Mouse (Mus musculus): ENCODE measurements around the gene Ppm1b. TPM values are rescaled to one million over a fixed set of nuclear protein-coding genes. Genes with fewer than 3 reads are reported as not detected.

Ppm1b gene
- total RNA-seq, 2 experiments from 2014 or later, result 146 to 152 TPM

DNA sequence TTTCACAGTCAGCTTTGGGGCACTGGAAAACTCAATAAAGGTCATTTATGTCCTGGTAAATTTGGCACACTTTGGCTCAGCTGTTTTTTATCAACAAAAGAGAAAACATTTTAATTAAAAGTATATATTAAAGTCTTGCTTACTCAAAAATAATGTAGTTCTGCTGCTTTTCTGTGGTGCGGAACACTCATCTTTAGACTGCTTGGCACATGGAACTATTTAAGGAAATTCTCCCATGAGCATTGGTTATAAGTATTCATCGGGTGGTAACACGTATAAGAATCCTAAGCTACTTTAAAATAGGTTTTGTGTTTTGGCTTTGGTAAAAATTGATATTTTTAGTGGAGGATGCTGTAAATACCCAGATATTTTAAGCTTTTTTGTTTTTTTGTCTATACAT, 58.1 kb downstream of the Ppm1b start:
- intact Hi-C loops (cut with DNase I), result no loop called here

GRCm38 (mm10) chr17:85018344-85018743, 61.8 kb downstream of the Ppm1b start:
- intact Hi-C loops (cut with DNase I), result no loop called here

More for the DNA sequence above, 58.1 kb downstream of the Ppm1b start:
- DNase-seq (ENCODE audit: low spot score in 2 of 2), result no peak

GRCm38 (mm10) chr17:85018794-85019193, 62.3 kb downstream of the Ppm1b start:
- intact Hi-C loops (cut with DNase I), result no loop called here

More at GRCm38 (mm10) chr17:85018344-85018743, 61.8 kb downstream of the Ppm1b start:
- no peak for DNase-seq (ENCODE audit: low spot score in 2 of 2)

GRCm38 (mm10) chr17:85020343-85020742, 63.8 kb downstream of the Ppm1b start:
- intact Hi-C loops (cut with DNase I), result no loop called here
- no peak for DNase-seq (ENCODE audit: low spot score in 2 of 2)

More at GRCm38 (mm10) chr17:85018794-85019193, 62.3 kb downstream of the Ppm1b start:
- no peak for DNase-seq (ENCODE audit: low spot score in 2 of 2)

DNA sequence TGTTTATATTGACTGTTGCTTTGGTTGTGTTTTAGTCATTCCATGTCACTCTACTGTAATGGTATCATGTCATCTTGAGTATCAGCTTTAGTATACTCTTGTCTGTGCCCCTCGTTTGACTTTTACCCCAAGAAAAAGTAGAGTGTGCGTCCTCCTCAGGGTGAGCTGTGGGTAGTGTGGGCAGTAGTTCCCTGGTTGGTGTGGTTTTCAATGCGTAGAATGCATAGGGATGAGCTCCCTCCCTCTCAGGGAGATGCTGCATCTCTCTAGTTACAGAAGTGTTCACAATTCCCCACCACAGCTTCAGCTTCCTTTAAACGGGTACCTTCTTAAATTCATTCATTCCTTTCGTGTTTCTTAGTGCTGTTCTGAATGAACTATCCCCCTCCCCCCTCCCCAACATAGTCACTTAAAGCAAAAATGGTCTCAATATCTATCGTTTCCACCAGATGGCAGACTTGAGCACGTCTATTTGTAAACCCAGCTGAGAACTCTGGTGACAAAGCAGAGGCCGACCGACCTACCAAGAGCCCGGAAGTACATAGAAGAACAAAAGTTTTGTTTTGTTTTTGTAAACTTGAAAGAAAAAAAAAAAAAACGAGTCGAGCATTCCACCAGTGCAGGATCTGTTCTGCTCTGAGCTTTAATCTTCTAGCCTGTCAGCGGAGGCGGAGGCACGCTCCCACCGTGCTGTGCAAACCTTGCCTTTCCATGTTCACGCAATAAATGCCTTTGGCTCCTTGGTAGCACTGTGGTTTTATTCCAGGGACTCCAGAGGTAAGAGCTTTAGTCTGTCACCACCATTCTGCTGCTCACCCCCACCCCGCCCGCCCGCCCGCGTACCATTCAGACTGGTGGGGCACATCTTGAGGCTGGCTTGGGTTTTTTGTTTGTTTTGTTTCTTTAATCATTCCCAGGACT, 67.0 kb downstream of the Ppm1b start:
- DNase-seq (ENCODE audit: low spot score in 2 of 2), result no peak
- intact Hi-C loops (cut with DNase I), result no loop called here

- DNase-seq (ENCODE audit: low spot score in 2 of 2), result no peak
- intact Hi-C loops (cut with DNase I), result no loop called here
Measured at GRCm38 (mm10) chr17:85024237-85024636, 67.7 kb downstream of the Ppm1b start.

DNA sequence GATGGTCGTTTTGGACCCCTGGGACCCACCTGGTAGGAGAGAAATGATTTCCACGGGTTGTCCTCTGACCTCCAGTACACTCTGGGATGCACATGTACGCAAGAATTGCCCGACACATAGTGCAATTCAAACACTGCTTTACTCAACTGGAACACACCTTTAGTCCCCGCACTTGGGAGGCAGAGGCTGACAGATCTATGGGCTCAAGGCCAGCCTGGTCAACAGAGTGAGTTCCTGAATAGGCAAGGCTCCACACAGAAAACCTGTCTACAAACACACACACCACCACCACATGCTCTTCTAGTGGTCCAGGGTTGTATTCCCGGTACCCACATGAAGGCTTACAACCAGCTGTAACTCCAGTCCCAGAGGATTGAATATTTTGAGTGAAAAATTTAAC, 68.6 kb downstream of the Ppm1b start:
- DNase-seq (ENCODE audit: low spot score in 2 of 2), result no peak
- intact Hi-C loops (cut with DNase I), result loop anchor here (5.0 kb wide), 2 partner anchors 47 to 148 kb away; no protein-coding TSS in a partner anchor

DNA sequence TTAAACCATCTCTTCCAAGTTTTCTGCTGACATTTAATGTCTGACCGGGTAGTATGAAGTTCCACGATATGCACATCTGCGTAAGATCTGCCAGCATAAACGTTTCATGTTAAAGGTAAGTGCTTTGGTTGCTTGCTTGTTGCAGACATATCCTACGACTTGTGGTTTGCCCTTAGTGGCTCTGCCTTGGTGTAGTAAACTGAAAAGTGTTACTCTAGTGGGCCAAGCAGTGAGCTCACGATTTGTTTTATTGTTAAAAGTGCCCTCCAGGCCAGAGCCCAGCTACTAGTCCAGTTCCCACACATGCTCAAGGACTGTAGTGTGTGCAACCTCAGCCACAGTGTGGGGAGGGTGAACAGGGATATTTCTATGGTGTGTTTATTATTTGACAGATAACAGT, 69.9 kb downstream of the Ppm1b start:
- intact Hi-C loops (cut with DNase I), result loop anchor here (5.0 kb wide), 2 partner anchors 46 to 149 kb away; no protein-coding TSS in a partner anchor
- no peak for DNase-seq (ENCODE audit: low spot score in 2 of 2)

DNA sequence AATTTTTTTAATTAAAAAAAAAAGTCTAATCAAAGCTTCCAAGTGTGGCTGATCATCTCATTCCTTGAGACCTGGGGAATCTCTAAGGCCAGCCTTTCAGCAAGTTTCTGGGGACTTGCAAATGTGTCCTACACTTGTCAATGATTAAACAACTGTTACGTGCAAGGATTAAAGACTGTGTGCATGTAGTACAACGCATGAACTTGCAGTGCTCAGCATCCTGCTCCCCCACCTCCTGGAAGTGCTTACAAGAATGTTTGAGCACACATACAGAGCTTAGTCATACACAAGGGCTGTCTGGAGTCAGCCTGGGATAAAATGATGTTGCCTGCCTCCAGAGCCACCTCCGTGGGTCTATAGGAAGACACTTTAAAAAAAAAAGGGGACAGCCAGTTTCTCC, 70.7 kb downstream of the Ppm1b start:
- intact Hi-C loops (cut with DNase I), result loop anchor here (5.0 kb wide), 2 partner anchors 45 to 150 kb away; no protein-coding TSS in a partner anchor
- no peak for DNase-seq (ENCODE audit: low spot score in 2 of 2)

- intact Hi-C loops (cut with DNase I), result loop anchor here (5.0 kb wide), 2 partner anchors 44 to 151 kb away; no protein-coding TSS in a partner anchor
- no peak for DNase-seq (ENCODE audit: low spot score in 2 of 2)
Measured at GRCm38 (mm10) chr17:85028093-85028739, 71.7 kb downstream of the Ppm1b start, which contains the start of gene Slc3a1. Slc3a1 (plus strand) TSS chr17:85028376.

GRCm38 (mm10) chr17:85028797-85029196, 72.3 kb downstream of the Ppm1b start:
- intact Hi-C loops (cut with DNase I), result loop anchor here (5.0 kb wide), 2 partner anchors 44 to 151 kb away; no protein-coding TSS in a partner anchor
- no peak for DNase-seq (ENCODE audit: low spot score in 2 of 2)

DNA sequence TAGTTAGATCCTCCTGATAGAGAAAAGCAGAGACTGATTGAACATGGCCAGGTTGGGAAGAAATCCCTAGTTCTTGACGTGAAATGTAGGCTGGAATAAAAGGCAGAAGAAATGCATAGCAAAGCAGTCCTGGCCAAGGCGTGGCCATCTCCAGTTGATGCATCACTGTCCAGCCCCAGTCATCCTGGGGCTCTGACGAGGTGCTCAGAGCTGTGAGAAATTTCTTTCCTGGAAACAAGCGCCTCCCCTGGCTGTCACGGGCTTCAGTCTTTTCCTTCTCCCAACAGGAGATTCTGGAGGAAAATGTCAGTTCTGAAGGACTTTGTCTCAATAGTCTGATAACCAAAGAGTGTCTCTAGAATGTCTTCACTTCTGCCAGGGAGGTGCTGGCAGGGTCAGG, 74.1 kb downstream of the Ppm1b start:
- no peak for DNase-seq (ENCODE audit: low spot score in 2 of 2)
- intact Hi-C loops (cut with DNase I), result no loop called here

GRCm38 (mm10) chr17:85033087-85033486, 76.5 kb downstream of the Ppm1b start:
- DNase-seq (ENCODE audit: low spot score in 2 of 2), result no peak
- intact Hi-C loops (cut with DNase I), result no loop called here

DNA sequence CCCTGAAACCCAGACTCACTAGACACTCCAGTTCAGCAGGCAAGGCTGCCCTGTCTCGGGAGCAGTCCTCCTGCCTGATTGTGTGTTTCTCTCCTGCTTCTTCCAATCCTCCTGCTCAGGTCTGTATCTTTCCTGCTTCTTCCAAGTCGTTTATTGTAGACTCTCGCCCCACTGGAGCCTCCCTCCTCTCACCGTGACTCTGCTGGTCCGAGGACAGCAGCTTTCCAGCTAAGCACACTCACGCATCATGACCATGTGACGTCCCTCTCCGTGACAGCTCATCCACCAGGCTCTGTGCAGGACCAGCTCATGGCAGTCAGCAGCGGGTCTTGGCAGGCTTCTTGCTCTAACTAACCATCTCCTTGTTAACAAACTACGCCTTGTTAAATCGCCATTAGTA, 77.5 kb downstream of the Ppm1b start:
- DNase-seq (ENCODE audit: low spot score in 2 of 2), result peak; percentile 30 to 42
- intact Hi-C loops (cut with DNase I), result no loop called here

- intact Hi-C loops (cut with DNase I), result no loop called here
- no peak for DNase-seq (ENCODE audit: low spot score in 2 of 2)
Measured at GRCm38 (mm10) chr17:85037855-85038254, 81.3 kb downstream of the Ppm1b start.

GRCm38 (mm10) chr17:85038311-85038710, 81.8 kb downstream of the Ppm1b start:
- intact Hi-C loops (cut with DNase I), result no loop called here
- no peak for DNase-seq (ENCODE audit: low spot score in 2 of 2)

DNA sequence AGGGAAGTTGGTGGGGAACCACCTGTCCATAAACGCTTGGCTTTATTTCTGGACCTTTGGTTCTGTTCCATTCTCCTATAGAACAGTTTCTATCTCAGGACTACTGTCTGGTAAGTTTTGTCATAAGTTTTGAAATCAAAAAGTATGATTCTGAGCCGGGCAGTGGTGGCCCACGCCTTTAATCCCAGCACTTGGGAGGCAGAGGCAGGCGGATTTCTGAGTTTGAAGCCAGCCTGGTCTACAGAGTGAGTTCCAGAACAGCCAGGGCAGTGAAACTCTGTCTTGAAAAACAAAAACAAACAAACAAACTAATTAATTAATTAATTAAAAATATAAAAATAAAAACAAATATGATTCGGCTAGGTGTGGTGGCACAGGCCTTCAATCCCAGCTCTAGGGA, 82.2 kb downstream of the Ppm1b start:
- intact Hi-C loops (cut with DNase I), result no loop called here
- DNase-seq (ENCODE audit: low spot score in 2 of 2), result no peak

DNA sequence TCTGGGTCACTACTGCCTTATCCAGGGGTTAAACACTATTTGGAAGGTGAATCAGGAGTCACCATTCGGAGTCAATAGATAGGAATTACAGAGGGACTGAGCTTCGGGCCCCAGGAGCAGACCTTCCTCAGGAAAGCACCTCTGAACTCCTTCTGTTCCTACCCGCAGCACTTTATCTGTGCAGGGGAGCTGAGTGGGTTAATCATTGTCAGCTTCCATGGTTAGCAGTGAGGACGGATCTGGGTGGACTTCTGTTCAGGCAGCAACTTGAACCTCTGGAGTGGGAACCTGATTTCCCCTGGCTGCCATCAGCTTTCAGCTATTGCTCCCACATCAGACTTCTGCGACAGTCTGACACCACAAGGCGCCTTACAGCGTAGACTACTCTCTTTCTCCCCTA, 84.4 kb downstream of the Ppm1b start:
- intact Hi-C loops (cut with DNase I), result no loop called here
- no peak for DNase-seq (ENCODE audit: low spot score in 2 of 2)

- intact Hi-C loops (cut with DNase I), result no loop called here
- DNase-seq (ENCODE audit: low spot score in 2 of 2), result no peak
Measured at GRCm38 (mm10) chr17:85042419-85042818, 85.9 kb downstream of the Ppm1b start.

- intact Hi-C loops (cut with DNase I), result no loop called here
- DNase-seq (ENCODE audit: low spot score in 2 of 2), result no peak
Measured at GRCm38 (mm10) chr17:85043404-85043816, 86.9 kb downstream of the Ppm1b start.
